Mouse (Mus musculus) spleen, adult 12 weeks (tissue): ENCODE data around the gene Cops3.
A peak's percentile ranks its signal among the peaks of the same experiment; 100 is the strongest.
"Not testable (repeated sequence)": the region's sequence is repeated elsewhere in the genome, so short reads cannot be mapped to it uniquely, and the experiment has no call there.

Experiments used
- DNase-seq: peaks from one replicate; pipeline ENCODE4 v3.0.0; 2022; ENCODE audit warnings: low spot score

Gene Cops3

GRCm38 (mm10) chr11:59839459-59840126 is at the start of gene Cops3:
Gene Cops3 (minus strand): TSS chr11:59839838.
- DNase-seq: peak; percentile 85

GRCm38 (mm10) chr11:59888151-59888550 is 48.5 kb upstream of the Cops3 start:
- no peak for DNase-seq

- no peak for DNase-seq
Measured at GRCm38 (mm10) chr11:59886952-59887351, 47.3 kb upstream of the Cops3 start.

DNA sequence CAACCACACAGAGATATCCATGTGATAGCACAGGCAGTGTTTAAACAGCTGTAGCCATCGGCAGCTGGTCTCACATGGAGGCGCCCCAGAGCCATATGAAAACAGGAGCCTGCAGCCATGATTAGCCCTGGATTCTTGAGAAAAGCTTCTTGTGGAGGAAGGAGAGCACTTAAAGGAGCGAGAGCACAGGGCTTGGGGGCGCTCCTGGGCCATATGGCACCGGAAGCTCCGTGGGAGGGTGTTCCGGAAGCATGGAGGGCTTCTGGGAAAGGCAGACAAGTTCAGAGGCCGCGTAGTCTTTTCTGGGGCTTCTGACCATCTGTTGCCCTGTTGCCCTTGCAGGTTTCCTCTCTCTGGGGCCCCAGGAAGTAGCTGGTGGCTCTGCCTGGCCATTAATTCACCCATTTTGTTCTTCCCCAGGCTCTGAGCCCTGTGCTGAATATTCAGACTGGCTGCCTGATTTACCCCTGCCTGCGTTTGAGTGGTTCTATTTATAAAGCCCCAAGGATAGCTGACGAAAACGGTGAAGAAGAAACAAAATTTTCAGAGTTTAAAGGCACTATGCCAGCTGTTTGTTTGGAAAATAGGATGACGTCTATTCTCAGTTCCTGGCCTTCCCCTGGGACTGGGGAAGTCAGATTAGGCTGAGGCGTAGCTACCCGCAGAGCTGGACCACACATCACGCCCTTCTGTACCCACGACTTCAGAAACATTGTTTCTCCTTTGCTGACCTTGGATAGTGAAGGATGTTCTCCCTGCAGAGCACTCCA is 45.8 kb upstream of the Cops3 start:
- no peak for DNase-seq

DNA sequence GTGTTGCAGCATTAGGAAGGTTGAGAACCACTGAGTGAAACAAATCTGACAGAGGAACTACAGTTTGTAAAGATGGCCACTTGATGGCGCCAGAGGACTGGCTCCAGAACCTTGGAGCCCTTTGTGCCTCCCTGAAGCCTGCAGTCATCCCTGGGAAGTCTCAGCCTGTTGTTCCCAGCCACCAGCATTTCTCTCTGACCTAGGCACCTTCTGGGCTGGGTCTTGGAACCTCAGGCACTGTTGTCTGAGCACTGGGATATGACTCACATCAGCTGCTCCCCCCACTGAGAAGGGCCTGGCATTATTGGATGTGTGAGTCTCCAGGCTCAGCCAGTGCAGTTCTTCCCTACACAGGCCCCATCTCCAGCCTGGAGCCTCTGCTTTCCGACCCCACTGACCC is 40.4 kb upstream of the Cops3 start:
- peak; percentile 32 for DNase-seq

DNA sequence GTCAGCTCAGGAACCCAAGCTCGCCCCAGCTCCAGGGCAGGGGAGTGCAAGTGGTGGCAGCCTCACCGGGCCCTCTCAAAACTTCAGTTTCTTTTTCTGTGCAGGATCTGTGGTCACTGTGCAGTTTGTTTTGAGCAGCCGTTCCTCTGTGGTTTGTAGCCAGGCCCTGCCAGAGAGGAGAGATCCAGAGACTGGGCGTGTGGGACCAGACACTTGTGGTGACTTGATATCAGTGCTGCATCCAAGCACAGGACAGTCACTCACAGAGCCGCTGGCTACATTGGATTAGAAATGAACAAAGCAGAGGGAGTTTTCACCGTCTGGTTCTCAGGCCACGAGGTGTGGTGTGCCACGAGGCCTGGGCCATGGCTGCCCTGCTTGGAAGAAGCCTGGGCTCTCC is 32.5 kb upstream of the Cops3 start:
- no peak for DNase-seq

GRCm38 (mm10) chr11:59864316-59864715 is 24.7 kb upstream of the Cops3 start:
- no peak for DNase-seq

- no peak for DNase-seq
Measured at GRCm38 (mm10) chr11:59860467-59860866, 20.8 kb upstream of the Cops3 start.

DNA sequence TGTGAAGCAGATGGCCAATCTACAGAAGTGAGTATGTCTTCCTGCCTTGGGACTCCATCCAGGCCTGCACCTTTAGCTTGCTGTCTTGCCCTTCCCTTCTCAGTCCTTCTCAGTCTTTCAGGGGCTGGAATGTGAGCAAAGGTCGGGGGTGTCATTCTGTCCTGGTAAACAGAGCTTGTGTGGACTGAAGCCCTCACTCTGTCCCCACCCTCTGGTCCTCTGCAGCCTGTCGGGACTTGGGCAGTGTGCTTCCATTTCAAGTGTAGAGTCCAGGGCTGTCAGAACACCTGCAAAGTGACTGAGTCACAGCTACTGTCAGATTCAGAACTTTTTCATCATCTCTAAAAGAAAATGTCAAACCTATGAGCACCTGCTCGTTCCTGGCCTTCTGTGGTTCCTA is 13.2 kb upstream of the Cops3 start:
- no peak for DNase-seq

- peak; percentile 53 for DNase-seq
Measured at GRCm38 (mm10) chr11:59847891-59848884, 8.6 kb upstream of the Cops3 start.

DNA sequence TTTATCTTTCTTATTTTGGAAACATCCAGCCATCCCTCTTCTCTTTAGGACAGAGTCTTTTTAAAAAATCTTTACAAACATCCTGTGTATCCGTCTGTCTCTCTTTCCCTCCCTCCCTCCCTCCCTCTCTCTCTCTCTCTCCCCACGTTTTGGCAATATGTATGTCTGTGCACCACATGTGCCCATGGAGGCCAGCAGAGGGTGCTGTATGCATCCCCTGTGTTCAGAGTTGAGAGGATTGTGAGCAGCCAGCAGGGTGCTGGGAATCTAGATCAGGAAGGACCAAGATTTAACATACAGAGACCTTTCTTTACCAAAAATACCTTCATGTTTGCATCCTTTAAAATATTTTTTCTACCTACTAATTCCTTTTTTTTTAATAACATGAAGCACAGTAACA is 7.5 kb upstream of the Cops3 start:
- DNase-seq: peak; percentile 19

DNA sequence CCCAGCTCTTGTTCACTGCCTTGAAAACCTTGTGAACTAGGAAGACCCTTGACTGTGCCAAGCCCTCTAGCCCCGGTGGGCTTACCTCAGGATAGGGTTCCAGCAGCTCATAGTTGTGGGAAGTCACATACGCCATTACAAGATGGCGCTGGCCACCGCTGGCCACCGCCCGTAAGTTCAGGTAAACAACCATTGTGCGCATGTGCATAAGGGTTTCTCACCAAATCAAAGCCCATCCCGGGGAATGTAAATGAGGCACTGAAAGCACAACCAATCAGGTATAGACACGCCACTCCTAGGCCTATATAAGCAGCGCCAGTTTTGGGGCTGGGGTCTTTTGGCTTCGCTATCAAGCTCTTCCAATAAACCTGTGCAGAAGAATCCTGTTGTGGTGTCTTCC is 6.7 kb upstream of the Cops3 start:
- DNase-seq: no peak

DNA sequence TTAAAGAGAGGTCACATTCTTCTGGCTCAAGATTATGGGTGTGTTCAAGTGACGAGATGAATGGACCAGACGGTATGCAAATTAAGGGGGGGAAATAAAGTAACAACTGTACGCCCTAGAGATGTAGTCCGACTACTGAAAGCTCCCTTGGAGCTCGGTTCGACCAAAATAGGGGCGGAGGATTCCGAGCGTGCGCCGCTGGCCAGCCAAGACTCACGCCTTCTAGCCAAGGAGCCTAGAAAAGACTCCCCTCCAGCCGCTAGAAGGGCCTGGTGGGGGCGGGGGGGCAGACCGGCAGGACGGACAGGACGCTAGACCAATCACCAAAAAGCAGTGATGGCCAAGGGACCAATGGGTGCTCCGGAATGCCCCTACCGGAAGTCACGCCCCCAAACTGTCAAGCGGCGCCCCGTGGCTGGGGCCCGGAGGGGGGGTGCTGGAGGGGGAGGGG is 605 bp downstream of the Cops3 start, which contains the start of gene Nt5m:
Gene Nt5m (plus strand): TSS at position 440 of the 451 bp plus-strand sequence.
- DNase-seq: peak; percentile 91

GRCm38 (mm10) chr11:59838426-59838825 is 1.2 kb downstream of the Cops3 start:
- DNase-seq: no peak

DNA sequence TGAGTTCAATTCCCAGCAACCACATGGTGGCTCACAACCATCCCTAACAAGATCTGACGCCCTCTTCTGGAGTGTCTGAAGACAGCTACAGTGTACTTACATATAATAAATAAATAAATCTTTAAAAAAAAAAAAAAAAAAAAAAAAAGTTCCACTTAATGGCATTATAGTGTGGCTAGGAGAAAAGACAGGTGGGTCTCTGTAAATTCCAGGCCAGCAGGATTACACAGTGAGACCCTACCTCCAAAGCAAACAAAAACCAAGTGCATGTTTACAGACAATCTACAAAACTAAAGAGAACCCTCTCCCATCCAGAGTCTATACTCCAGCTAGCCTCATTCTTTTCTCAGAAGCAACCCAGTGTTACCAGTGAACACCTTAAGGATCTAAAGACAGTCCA is 1.8 kb downstream of the Cops3 start:
- DNase-seq: not testable (repeated sequence)

- no peak for DNase-seq
Measured at GRCm38 (mm10) chr11:59821625-59822024, 18.0 kb downstream of the Cops3 start.

GRCm38 (mm10) chr11:59817916-59818315 is 21.7 kb downstream of the Cops3 start:
- DNase-seq: no peak

DNA sequence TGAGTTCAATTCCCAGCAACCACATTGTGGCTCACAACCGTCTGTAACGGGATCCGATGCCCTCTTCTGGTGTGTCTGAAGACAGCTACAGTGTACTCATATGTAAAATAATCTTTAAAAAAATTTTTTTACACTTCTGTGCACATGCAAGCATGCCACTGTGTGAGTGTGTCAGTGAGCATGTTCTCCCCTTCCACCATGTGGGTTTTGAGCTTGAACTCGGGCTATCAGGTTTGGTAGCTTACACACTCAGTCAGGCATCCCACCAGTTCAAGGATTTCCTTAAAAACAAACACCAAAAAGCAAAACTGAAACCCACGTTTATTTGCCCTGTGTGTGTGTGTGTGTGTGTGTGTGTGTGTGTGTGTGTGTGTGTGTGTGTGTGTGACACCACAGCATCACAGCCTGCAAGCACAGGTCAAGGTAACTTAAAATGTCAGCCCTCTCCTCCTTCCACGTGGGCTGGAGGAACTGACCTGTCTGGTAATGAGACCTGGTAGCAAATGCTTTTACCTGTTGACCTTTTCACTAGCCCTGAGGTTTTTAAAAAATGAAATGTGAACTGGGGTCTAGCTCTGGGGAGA is 24.1 kb downstream of the Cops3 start:
- DNase-seq: no peak

GRCm38 (mm10) chr11:59814936-59815335 is 24.7 kb downstream of the Cops3 start:
- no peak for DNase-seq

- DNase-seq: no peak
Measured at GRCm38 (mm10) chr11:59814311-59814710, 25.3 kb downstream of the Cops3 start.

GRCm38 (mm10) chr11:59813276-59813675 is 26.4 kb downstream of the Cops3 start:
- DNase-seq: no peak

- DNase-seq: no peak
Measured at GRCm38 (mm10) chr11:59811211-59811610, 28.4 kb downstream of the Cops3 start.
